Mouse (Mus musculus) heart, adult 2 months (tissue): Measurements from ENCODE around the gene Srd5a1.

ENCODE experiments used
- CTCF ChIP-seq: fragments of 200-600 bp; IDR thresholded peaks from 2 replicates; pipeline ENCODE4 v1.8.1; 2022; ENCODE audit warnings: antibody characterized with exemption, mild to moderate bottlenecking, moderate library complexity
- POLR2A ChIP-seq: fragments of 200-500 bp; IDR thresholded peaks from 2 replicates; pipeline ENCODE4 v1.6.1; 2011; ENCODE audit warnings: mild to moderate bottlenecking, low read depth, low read length, control low read depth; ENCODE audit not compliant: insufficient read depth

- no peak for TF ChIP-seq CTCF
- no peak for TF ChIP-seq POLR2A
Measured at GRCm38 (mm10) chr13:69588263-69588662, 23.0 kb downstream of the Srd5a1 start.
